Mouse (Mus musculus) layer of hippocampus, adult 9-11 months (tissue): ENCODE data around the gene Gm14151.
"Not testable (repeated sequence)": the region's sequence is repeated elsewhere in the genome, so short reads cannot be mapped to it uniquely, and the experiment has no call there.

Experiments used
- DNase-seq: peaks from one replicate; pipeline ENCODE4 v3.0.0; 2022

Gene Gm14151

DNA sequence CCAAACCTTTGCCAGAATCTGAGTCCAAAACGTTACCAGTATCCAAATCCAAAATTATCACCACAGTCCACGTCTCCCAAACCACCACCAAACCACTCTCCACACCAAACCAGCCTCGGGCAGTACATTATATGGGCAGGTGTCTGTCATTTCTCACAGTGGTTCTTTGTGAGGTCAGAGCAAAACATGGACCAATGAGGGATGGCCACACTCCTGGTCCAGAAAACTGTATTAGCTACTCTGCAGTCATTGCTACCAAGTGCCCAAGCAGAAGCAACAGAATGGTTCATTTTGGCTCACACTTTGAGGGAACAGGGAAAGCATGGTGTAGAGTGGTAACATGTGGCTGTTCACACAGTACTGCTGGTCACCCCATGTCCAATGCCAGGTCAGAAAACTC lies at the start of gene Gm14151:
TSS of gene Gm14151 (minus strand) at position 101 of the 400 bp plus-strand sequence.
- not testable (repeated sequence) for DNase-seq

DNA sequence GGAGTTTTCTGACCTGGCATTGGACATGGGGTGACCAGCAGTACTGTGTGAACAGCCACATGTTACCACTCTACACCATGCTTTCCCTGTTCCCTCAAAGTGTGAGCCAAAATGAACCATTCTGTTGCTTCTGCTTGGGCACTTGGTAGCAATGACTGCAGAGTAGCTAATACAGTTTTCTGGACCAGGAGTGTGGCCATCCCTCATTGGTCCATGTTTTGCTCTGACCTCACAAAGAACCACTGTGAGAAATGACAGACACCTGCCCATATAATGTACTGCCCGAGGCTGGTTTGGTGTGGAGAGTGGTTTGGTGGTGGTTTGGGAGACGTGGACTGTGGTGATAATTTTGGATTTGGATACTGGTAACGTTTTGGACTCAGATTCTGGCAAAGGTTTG lies 5.8 kb upstream of the Gm14151 start, which contains the start of gene Gm14147:
TSS of gene Gm14147 (plus strand) at position 301 of the 400 bp plus-strand sequence.
- not testable (repeated sequence) for DNase-seq

DNA sequence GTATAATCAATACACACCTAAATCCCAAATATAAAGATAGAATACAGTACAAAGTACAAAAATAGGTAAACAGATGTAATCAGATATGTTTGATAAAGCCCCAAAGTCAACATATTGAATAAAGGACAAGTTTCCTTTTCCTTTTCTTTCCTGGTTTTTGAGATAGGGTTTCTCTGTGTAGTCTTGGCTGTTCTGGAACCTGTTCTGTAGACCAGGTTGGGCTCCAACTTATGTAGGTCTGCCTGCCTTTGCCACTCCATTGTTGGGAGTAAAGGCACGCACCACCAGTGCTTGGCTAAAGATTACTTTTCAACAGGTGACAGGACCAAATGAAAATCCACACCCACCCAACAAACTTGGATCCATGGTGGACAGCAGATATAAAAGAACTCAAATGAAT lies 35.5 kb downstream of the Gm14151 start:
- DNase-seq, result no peak

DNA sequence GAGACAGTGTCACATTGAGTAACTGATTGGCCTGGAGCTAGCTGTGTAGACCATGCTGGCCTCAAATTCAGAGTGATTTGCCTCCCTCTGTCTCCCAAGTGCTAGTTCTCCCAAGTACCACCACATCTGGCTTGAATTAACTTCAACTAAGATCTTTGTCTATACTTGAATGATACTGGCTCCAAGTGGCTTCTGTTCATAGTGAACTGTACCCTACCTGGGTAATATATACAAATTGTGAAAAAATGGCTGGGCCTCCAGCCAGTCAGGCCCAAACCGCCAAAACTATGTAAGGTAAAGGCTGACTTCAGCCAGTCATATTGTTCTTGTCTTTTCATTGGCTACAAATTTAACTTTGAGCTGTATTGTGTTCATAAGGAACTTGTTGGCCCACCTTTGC lies 51.7 kb downstream of the Gm14151 start:
- DNase-seq, result no peak

DNA sequence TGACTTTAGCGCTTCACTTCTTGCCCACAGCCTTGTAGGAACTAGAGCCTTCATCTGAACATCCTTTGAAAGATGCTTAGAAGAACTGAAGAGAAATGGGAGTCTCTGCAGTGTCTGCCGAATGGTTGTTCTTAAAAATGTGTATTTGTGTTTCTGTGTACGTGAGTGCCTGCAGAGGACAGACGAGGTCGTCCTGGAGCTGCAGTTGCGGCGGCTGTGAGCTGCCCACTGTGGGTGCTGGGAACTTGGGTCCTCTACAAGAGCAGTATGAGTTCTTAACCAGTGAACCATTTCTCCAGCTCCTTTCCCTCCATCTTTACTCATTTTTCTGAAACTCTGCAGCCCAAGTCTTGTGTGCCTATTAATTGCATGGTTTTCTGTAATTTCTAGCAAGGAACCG lies 52.4 kb downstream of the Gm14151 start:
- no peak for DNase-seq

DNA sequence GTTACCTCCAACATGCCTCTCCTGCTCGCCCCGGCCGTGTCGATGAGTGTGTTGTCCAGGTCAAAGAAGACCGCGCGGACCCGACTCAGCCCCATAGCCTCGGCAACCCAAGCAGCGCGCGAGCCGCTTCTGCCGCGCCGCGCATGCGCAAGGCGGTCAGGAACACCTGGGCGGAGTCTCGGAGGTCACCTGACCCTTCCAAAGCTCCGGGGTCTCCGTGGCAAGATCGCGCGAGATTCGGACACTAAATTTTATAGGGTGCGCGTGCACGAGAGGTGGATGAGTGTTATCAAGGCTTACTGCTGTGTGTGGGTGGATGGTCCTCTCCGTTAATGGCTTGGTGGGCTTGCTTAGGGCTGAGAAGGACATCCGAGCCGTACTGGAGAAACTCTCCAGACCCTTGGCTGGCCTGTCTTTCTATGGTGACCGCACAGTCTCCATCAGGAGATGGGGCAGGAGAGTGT lies 52.9 kb downstream of the Gm14151 start, which contains the start of the genes Ninl and Nanp:
TSS of gene Ninl (minus strand) at position 151 of the 464 bp plus-strand sequence.
TSS of gene Nanp (minus strand) at position 167 of the 464 bp plus-strand sequence.
- peak; percentile 93 for DNase-seq

DNA sequence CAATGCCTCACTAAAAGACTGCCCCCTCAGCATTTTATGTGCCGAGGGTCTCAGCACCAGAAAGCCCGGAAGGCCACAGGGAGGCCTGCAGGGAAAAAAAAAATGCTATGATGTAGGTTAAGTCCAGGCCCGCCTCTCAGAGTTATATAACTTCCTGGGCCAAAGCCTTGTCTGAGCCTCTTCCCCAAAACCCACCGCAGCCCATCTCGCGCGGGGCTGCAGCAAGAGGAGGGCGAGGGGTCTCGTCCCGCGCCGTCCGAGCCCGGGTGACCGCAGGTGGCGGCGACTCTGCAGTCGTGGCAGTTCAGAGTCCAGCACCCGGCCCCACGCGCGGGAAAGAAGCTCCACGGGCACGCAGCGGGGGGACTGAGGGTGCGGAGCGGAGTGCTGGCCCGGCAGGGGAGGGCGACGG lies 53.3 kb downstream of the Gm14151 start:
- no peak for DNase-seq

DNA sequence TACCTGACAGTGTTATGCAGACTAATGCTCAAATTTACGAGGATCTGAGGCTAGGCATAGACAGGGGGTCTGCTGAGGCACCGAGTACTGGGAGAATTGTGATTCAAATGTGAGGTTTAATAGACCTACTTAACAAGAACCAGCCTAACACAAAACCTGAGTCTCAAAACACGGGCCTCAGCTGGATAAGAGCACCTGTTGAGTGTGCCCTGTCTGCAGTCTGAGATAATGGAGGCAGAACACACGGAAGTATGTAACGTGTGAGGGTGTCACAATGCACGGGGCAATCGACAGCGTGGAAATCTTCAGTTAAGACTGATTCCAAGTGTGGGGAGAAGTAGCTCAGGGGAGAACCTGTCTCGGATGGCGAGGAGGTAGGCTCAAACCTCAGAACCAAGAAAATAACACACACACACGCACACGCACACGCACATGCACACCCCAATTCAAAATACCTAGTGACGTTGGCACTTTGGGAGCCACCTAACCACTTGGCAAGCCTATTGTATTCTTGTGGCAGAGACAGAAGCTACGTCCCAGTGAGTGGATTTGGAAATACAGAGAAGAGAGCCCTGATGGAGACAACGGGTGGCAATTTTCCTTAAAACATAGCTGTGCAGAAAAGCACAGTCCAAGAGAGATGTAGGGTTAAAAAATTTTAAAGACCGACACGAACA lies 54.1 kb downstream of the Gm14151 start:
- DNase-seq, result peak; percentile 4

DNA sequence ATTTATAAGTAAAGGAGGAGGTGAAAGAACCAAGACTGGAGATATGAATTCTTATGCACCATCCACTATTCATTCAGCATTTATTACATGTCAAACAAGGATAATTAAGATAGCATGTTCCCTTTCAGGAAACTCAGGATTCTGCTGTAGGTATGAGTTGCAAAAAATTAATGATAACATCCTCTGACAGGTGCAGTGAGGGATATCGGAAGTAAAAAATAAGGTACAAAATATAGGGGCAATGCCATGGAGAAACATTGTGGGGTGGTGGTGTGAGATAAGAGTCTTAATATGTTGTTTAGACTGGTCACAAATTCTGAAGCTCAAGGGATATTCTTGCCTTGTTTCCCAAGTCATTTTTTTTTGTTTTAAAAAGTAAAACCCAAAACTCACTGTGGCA lies 54.9 kb downstream of the Gm14151 start:
- DNase-seq, result no peak
